Mouse (Mus musculus) heart, postnatal 10 days (tissue): Measurements from ENCODE around the gene Hbp1. TPM values are rescaled to one million over a fixed set of nuclear protein-coding genes. Genes with fewer than 3 reads are reported as not detected.

Source experiments
- DNase-seq, 2 experiments: peaks; one replicate each; pipeline ENCODE4 v3.0.0; 2021
- intact Hi-C: fragments of 180-260 bp; cut with DNase I; formaldehyde crosslinking; loops from one replicate; pipeline ENCODE4 v1.15.1; 2025
- total RNA-seq, 2 experiments: library from RNA; stranded (reverse); gene quantifications; 2 replicates each; pipeline ENCODE4 v1.2.3; 2021

The Hbp1 gene
- 10 to 100 TPM; 87.8 to 90.0 TPM for total RNA-seq

GRCm38 (mm10) chr12:31949759-31950658 lies at the start of gene Hbp1:
Gene Hbp1, minus strand, starts transcription at chr12:31950535.
- intact Hi-C loops: no loop called here
- DNase-seq: peak; percentile 100

DNA sequence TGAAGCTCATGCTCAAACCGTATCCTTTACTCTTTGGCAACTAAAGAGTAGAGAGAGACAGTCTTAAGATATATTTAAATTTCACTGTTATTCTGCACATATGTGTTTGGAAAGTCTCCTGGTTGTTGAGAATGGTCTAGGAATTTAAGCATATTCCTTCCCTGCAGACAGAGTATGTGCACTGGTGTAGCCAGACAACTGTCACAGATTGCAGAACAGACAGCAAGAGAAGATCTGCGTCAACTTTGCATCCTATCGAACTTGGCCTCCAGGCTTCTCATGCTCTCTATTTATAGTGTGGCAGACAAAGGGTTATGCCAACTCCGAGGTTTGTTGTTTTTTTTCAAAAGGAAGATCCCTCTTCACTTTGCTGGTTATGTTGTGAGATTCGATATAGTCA lies 48.4 kb upstream of the Hbp1 start:
- intact Hi-C loops: no loop called here
- no peak for DNase-seq

DNA sequence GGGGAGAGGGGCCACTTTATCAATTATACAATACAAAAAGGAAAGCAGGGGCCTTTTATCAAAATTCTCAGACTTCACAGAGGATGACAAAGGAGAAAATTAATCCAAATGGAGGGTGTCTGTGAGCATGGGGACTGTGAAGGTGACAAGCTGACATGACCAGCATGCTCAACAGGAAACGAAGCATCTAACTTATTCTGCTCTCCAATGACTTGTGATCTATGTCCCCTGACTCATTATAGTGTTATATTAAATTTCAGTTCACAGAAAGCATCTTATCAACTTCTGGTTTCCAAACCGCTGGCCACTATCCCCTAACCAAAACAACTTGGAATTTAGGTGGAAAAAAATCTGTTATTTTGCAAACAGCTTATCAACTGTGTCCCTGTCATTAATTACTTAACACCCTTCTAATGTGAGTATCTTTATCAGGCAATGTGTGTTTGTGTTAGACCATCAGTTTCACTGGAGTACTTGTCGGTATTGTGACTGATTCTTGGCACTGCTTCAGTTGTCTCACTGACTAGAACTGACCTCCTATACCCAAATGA lies 47.1 kb upstream of the Hbp1 start:
- intact Hi-C loops: no loop called here
- DNase-seq: no peak

DNA sequence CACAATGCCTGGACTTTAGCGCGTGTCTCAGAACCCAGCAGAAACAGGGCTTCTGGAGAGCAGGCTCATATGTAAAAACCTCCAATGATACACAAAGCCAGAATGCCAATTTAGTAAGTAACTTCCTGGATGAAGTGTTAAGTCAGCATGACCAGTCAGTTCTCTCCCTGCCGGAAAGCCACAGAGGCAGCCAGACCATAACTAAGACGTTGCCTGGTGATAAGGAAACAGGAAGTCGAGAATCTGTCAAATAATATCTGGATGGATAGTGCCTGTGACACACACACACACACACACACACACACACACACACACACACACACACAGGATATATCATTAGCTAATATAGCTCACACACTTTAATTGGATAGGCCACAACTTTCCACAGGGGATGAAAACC lies 46.5 kb upstream of the Hbp1 start:
- intact Hi-C loops: no loop called here
- DNase-seq: peak in 1 of 2 experiments; percentile 25

DNA sequence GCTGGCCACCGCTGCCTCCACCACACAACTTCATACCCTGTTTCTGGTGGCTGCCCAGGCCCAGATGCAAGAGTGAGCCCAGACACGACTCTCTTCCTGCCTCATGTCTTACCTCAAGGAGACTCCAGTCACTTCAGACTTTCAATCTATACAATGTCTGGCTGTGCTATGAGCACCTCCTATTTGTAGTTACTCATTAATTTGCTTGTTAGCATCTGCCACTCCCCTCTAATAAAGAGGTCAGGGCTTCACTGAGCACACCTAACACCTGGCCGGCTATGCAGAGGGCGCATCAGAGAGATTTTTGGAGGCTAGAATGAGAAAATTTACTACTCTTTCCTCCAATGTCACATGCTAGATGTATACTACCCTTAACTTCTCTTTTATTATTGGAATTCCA lies 40.2 kb upstream of the Hbp1 start:
- intact Hi-C loops: no loop called here
- no peak for DNase-seq

DNA sequence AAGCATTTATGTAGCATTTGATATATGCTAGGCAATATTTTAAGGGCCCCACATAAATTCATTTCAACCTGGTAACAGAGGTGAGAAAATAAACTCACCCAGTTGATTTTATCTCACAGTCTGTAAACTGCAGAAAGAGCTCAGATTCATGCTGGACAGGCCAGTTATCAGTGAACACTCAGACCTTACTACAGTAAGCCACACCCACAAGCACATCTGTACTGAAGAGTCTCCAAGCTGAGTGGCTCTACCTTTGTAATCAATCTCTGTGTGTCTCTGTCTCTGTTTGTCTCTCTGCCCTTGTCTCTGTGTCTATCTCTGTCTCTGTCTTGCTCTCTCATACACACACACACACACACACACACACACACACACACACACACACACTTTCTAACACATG lies 39.4 kb upstream of the Hbp1 start:
- DNase-seq: no peak
- intact Hi-C loops: no loop called here

DNA sequence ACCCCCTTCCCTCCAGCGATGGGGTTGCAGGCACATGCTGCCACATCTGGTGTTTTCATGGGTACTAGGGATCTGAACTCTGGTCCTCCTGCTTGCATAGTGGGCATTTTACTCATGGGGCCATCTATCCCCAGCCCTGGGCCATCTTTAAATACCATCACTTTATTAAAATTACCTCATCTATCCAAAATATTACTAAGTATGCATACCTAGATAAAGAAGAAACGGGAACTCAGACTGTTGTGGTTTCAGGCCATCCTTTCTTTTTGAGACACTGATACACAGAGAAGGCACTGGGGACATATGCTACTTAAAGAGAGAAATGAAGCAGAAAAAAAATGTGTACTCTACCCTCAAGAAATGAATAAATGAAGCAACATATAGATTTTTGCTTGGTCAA lies 36.1 kb upstream of the Hbp1 start:
- no peak for DNase-seq
- intact Hi-C loops: no loop called here

DNA sequence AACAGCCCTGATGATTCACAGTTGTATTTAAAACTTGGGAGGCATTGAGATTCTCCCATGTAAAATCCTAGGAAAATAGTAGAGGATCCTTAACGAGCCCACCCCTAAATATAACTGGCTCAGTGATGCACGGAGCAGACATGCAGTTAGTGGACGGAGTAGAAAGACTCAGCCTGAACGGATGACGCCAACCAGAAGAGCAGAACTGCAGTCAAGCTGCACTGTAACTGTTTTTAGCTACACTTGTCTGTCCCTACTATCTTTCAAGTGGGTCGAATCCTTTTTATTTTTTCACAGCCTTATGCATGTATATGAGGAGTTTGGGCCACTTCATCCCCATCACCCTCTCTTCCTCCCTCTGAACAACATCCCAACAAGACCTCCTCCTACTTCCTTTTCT lies 35.4 kb upstream of the Hbp1 start:
- intact Hi-C loops: no loop called here
- DNase-seq: no peak

- intact Hi-C loops: no loop called here
- DNase-seq: peak in 1 of 2 experiments; percentile 27
Measured at GRCm38 (mm10) chr12:31984664-31985063, 34.3 kb upstream of the Hbp1 start.

- DNase-seq: no peak
- intact Hi-C loops: no loop called here
Measured at GRCm38 (mm10) chr12:31984206-31984605, 33.9 kb upstream of the Hbp1 start.

GRCm38 (mm10) chr12:31983769-31984168 lies 33.4 kb upstream of the Hbp1 start:
- intact Hi-C loops: no loop called here
- no peak for DNase-seq

- no peak for DNase-seq
- intact Hi-C loops: no loop called here
Measured at GRCm38 (mm10) chr12:31983238-31983637, 32.9 kb upstream of the Hbp1 start.

- DNase-seq: no peak
- intact Hi-C loops: no loop called here
Measured at GRCm38 (mm10) chr12:31977613-31978195, 27.4 kb upstream of the Hbp1 start.

DNA sequence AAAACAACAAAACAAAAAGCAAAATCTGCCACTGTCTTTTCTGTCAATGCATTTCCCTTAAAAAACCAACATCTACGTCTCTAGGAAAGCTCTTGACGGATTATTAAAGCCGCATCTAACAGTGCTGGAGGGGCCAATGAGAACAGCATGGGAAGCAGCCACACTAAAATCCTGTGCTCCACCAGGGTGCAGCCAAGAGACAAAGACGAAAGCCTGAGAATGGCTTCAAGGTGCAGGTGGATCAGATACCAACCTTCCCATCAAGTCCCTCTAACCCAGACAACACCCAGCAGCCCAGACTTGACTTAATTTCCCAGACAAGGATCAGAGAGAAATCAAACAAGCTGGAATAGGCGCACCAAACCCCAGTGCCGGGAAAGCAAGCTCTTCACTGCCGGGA lies 26.2 kb upstream of the Hbp1 start:
- intact Hi-C loops: no loop called here
- peak; percentile 25 to 34 for DNase-seq

- intact Hi-C loops: no loop called here
- peak; percentile 90 to 93 for DNase-seq
Measured at GRCm38 (mm10) chr12:31973473-31974172, 23.3 kb upstream of the Hbp1 start.

DNA sequence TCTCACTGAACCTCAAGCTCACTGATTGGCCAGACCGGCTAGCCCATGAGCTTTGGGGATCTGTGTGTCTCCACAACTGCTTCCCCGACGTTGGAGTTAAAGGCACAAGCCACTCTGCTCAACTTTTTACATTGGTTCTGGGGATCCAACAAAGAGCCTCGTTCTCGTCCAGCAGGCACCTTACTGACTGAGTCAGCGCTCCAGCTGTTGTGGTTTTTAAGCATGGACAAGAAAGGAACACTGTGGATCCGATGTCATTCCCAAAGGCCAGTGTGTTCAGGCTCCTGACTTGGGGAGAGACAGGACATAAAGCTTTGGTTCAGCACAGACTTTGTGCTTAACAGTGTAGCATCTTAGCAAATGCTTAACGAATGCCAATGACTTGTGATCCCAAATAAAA lies 21.2 kb upstream of the Hbp1 start:
- no peak for DNase-seq
- intact Hi-C loops: no loop called here

- intact Hi-C loops: loop anchor here (5.0 to 10.0 kb wide), 2 partner anchors 408 to 926 kb away; partner anchors contain the start of gene Ccdc71l
- DNase-seq: no peak
Measured at GRCm38 (mm10) chr12:31969111-31969510, 18.8 kb upstream of the Hbp1 start.

DNA sequence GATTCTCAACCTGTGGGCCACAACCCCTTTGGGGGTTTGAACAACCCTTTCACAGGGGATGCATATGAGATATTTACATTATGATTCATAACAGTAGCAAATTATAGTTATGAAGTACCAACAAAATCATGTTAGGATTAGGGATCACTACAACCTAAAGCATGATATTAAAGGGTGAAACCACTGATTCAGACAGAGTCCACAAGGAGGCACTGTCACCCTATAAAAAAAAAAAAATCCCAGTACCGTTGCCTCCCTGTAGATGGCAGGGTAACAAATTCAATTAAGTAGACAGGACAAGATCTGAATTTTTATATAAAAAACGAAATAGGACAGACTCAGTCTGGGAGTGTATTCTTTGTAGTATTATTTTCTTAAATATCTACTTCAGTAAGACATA lies 17.2 kb upstream of the Hbp1 start:
- DNase-seq: peak; percentile 46 to 74
- intact Hi-C loops: loop anchor here (1.0 to 10.0 kb wide), 4 partner anchors 177 to 927 kb away; partner anchors contain the start of gene Ccdc71l

DNA sequence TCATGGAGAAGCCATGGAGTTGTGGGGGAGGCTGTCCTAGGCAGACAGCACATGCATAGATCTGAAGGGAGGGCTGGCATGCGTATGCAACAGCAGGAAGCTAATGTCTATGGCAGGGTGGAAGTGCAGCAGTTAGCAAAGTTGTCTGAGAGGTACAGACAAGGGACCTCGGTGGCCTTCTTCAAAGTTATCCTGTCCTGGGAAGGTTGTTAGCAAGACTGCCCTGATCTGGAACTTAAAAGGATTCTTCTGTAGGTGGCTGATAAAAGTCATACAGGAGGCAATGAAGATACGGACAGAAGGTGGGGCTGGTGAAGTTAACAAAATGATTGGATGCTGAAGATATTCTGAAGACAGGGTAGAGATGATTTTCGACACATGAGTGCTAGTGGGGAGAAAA lies 16.1 kb upstream of the Hbp1 start:
- intact Hi-C loops: loop anchor here (5.0 to 10.0 kb wide), 2 partner anchors 411 to 928 kb away; partner anchors contain the start of gene Ccdc71l
- DNase-seq: no peak

DNA sequence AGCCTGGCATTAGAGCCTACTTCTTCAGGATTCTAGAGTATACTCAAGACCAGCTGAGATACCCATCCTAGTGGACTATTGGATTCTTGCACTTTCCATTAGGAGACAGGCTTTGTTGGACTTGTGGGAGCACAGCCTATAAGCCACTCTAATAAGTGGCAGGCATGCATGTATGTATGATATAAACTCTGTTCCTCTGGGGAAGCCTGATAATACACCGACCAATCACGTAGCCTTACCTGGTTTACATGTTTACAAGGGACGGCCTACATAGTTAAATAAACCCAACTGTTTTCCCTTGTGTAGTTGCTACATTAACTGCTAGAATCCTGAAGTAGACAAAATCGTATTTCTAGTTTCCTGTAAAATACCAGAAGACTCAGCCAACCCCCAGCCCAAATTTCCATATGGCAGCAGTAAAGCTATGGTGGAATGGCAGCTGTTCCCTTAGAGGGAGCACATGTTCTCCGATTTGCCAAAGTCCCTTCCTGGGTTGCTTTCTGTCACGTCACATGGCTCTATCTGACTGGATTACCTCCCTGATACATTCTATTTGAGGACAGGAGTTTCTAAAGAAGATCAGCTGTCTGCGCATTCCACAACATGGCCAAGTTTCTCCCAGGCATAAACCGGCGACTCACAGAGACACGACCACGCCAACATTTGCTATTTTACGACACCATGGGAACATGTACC lies 15.3 kb upstream of the Hbp1 start:
- intact Hi-C loops: loop anchor here (5.0 to 10.0 kb wide), 2 partner anchors 412 to 929 kb away; partner anchors contain the start of gene Ccdc71l

More for the DNA sequence above, 15.3 kb upstream of the Hbp1 start:
- DNase-seq: no peak
